Mouse (Mus musculus): ENCODE measurements at regions not wholly inside any gene's neighbourhood (a gene's known extent, or its start where the extent isn't known, plus 50 kb on each side); places are given as distances from the start of the nearest gene placed in this dataset.
A peak's percentile ranks its signal among the peaks of the same experiment; 100 is the strongest.

DNA sequence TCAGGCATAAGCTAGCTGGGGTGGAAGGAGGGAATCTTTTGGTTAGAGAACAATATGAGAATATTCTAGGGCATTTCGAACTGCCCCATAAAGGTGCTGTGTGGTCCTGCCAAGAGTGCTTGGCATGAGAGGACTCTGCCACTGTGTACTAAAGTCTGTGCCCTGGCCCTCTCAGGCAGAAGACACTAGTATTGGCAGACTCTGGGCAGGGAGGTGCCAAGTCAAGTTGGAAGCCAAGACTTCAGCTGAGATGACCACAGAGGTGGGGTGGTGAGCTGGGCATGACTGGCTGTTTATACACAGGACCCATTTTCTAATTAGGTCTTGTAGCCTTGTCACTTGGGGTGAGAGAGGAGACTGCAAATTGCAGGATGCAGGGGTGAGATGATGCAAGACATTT, 104.4 kb upstream of the Glra1 start:
- WGBS, result 73% methylated on average over 1 of the region's 1 CpGs
- no peaks in the 10 kb centered on the region for H3K36me3 ChIP-seq (ENCODE audit: control insufficient read depth, insufficient read depth, low read length)
- TF ChIP-seq CTCF (conservative IDR thresholded peaks at IDR 0.05; ENCODE audit: insufficient read depth, insufficient read length, low read depth, low read length), result no peak
- no peak for TF ChIP-seq POLR2A (IDR thresholded peaks at IDR 0.05; ENCODE audit: low read depth, low read length)
- peak; percentile 82 for DNase-seq
- no peak overlapping the region for H3K4me3 ChIP-seq (ENCODE audit: insufficient read depth, low read depth, low read length)
- no peak overlapping the region for H3K27ac ChIP-seq (ENCODE audit: insufficient read depth, low read depth, low read length)
- no peaks in the 10 kb centered on the region for H3K27me3 ChIP-seq (replicated peaks; ENCODE audit: control insufficient read depth, insufficient read depth, low read length)
- no peaks in the 10 kb centered on the region for H3K4me1 ChIP-seq (ENCODE audit: control insufficient read depth, insufficient read depth, low read length)

DNA sequence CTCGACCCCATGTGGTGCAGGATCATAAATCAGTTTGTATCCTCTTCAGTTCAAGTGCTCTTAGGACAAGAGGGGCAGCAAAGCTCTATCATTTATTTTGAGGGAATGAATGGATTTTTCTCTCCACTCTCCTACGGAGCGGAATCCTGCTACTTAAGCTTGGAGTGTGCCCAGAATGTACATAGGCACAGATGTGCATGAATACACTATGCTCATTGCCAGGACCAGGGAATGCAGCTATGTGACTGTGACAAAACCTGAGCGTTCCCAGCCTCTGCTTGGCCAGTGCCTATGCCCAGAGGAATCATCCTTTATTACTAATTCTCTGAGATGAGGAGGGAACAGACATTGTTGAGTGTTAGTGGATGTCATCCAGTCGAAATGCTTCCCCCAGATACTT, 99.5 kb upstream of the Glra1 start:
- TF ChIP-seq POLR2A (IDR thresholded peaks at IDR 0.05; ENCODE audit: low read depth, low read length) (no peak), CTCF (conservative IDR thresholded peaks at IDR 0.05; ENCODE audit: insufficient read depth, insufficient read length, low read depth, low read length) (no peak)
- no peak for DNase-seq
- WGBS, result 71% methylated on average over 5 of the region's 5 CpGs

DNA sequence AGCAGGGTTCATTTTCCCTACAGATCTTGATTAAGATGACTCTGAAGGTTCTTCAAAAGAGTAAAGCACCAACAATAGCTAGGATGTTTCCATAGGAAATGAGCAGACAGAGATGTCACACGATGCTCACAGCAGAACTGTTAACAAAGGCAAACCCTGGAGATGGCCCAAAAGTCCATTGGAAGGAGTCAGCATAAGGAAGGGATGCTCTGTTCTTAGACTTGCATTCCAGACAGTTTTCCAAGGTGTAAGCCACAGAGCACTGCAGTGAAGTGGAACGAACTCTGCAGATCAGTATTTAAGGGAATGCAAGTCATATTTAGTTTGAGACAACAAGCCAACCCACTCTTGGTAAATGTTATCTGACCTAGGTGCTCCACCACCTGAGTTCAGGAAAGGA, 93.9 kb upstream of the Glra1 start:
- peak; percentile 56 for DNase-seq
- Histone ChIP-seq H3K36me3 (ENCODE audit: control insufficient read depth, insufficient read depth, low read length) (no peaks in the 10 kb centered on the region), H3K4me3 (ENCODE audit: insufficient read depth, low read depth, low read length) (no peak overlapping the region), H3K4me1 (ENCODE audit: control insufficient read depth, insufficient read depth, low read length) (no peaks in the 10 kb centered on the region), H3K27ac (ENCODE audit: insufficient read depth, low read depth, low read length) (no peak overlapping the region), H3K27me3 (replicated peaks; ENCODE audit: control insufficient read depth, insufficient read depth, low read length) (no peaks in the 10 kb centered on the region)
- 74% methylated on average over 2 of the region's 2 CpGs for WGBS
- TF ChIP-seq CTCF (conservative IDR thresholded peaks at IDR 0.05; ENCODE audit: insufficient read depth, insufficient read length, low read depth, low read length) (no peak), POLR2A (IDR thresholded peaks at IDR 0.05; ENCODE audit: low read depth, low read length) (no peak)

More for the DNA sequence above, 99.5 kb upstream of the Glra1 start:
- no peaks in the 10 kb centered on the region for H3K4me1 ChIP-seq (ENCODE audit: control insufficient read depth, insufficient read depth, low read length)
- no peak overlapping the region for H3K27ac ChIP-seq (ENCODE audit: insufficient read depth, low read depth, low read length)
- no peaks in the 10 kb centered on the region for H3K36me3 ChIP-seq (ENCODE audit: control insufficient read depth, insufficient read depth, low read length)
- H3K4me3 ChIP-seq (ENCODE audit: insufficient read depth, low read depth, low read length), result no peak overlapping the region
- no peaks in the 10 kb centered on the region for H3K27me3 ChIP-seq (replicated peaks; ENCODE audit: control insufficient read depth, insufficient read depth, low read length)

DNA sequence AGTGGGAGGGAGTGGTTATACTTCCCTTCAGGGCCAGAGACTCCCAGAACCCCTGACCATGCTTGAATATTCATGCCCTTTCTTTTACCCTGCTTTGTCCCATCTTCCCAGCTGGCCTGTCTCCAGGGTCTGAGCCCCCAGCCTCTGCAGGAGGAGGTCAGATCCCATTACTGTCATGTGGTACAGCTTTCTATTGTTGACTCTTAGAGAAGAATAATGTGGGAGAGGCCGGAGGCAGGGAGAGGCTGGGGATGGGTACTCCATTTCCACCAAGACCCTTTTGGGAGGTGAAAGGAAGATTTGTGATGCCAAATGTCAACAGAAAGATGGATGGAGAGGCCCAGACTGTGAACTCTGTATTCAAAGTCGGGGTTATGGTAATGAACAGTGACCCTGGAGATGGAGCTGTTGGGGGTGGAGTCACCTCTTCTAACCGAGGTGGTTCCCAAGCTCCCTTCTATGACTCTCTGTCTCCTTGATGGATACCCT, 77.1 kb upstream of the Glra1 start:
- WGBS, result 10% methylated on average over 3 of the region's 3 CpGs
- no peak overlapping the region for H3K4me3 ChIP-seq (ENCODE audit: insufficient read depth, low read depth, low read length)
- H3K27ac ChIP-seq (ENCODE audit: insufficient read depth, low read depth, low read length), result no peak overlapping the region
- no peak for DNase-seq
- no peaks in the 10 kb centered on the region for H3K36me3 ChIP-seq (ENCODE audit: control insufficient read depth, insufficient read depth, low read length)
- no peaks in the 10 kb centered on the region for H3K4me1 ChIP-seq (ENCODE audit: control insufficient read depth, insufficient read depth, low read length)
- TF ChIP-seq CTCF (conservative IDR thresholded peaks at IDR 0.05; ENCODE audit: insufficient read depth, insufficient read length, low read depth, low read length) (no peak), POLR2A (IDR thresholded peaks at IDR 0.05; ENCODE audit: low read depth, low read length) (no peak)
- no peaks in the 10 kb centered on the region for H3K27me3 ChIP-seq (replicated peaks; ENCODE audit: control insufficient read depth, insufficient read depth, low read length)

DNA sequence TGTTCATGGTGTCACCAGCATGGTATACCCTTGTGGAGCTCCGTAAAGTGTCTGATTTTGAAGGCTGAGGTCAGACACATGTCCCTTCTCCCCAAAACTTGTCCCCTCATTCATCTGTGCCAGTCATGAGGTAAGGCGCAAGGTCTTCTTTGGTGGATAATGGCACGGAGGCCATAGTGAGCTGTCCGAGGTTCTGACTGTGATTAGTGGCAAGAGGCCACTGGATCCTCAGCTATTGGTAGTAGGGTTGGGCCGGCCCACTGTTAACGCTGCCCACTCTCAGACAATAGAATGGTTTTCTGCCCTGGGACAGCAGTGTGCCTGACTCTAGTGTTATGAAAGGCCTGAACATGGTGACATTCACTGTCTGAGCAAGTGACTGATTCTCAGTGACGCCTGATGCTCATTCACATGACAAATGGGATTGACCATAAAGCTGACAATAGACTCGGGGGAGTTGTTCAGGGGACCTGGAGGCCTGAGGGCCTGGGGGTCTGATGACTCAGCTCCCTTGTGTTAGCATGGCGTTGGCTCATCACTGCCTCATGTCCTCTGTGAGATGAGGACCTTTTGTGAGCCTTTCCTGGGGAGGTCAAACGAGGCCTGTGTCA, 74.5 kb upstream of the Glra1 start:
- no peak for TF ChIP-seq CTCF (conservative IDR thresholded peaks at IDR 0.05; ENCODE audit: insufficient read depth, insufficient read length, low read depth, low read length)
- TF ChIP-seq POLR2A (IDR thresholded peaks at IDR 0.05; ENCODE audit: low read depth, low read length), result no peak
- H3K4me3 ChIP-seq (ENCODE audit: insufficient read depth, low read depth, low read length), result no peak overlapping the region
- WGBS, result 22% methylated on average over 10 of the region's 10 CpGs
- peak; percentile 10 for DNase-seq
- no peak overlapping the region for H3K27ac ChIP-seq (ENCODE audit: insufficient read depth, low read depth, low read length)
- no peaks in the 10 kb centered on the region for H3K36me3 ChIP-seq (ENCODE audit: control insufficient read depth, insufficient read depth, low read length)
- H3K4me1 ChIP-seq (ENCODE audit: control insufficient read depth, insufficient read depth, low read length), result no peaks in the 10 kb centered on the region
- H3K27me3 ChIP-seq (replicated peaks; ENCODE audit: control insufficient read depth, insufficient read depth, low read length), result no peaks in the 10 kb centered on the region

DNA sequence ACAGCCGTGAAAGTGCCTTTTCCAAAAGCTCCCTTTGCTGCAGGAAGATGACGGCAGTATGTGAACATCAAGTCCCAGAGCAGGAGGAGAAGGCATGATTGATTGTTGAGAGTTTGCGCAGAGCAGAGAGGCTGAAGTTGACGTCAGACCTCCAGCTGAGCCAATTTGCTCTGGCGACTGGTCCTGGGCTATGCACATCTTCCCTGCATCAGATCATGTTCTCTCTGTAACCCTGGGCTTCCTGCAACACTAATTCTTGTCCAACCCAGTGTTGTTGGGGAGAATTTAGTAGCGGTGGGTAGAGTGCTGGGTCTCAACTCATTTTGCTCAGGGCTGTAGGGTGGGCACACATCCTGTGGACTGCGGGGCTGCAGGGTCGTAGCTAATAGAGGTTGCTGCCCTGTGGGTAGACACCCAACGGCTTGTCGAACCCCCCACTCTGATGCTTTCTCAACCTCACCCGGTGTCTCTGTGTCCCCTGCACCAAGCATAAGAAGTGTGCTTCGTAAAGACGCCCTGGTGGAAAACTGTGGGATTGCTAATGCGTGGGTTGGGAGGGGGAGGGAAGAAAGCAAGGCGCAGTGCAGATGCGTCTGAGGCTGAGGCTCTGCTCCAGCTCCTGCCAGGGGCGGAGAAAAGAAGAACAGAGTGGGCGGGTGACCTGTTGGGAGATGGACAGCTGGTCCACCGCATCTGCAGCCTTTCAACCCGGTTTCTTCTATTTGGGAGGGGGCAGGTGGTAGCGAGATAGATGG, 73.4 kb upstream of the Glra1 start:
- DNase-seq, result no peak
- Histone ChIP-seq H3K27me3 (replicated peaks; ENCODE audit: control insufficient read depth, insufficient read depth, low read length) (no peaks in the 10 kb centered on the region), H3K36me3 (ENCODE audit: control insufficient read depth, insufficient read depth, low read length) (no peaks in the 10 kb centered on the region), H3K27ac (ENCODE audit: insufficient read depth, low read depth, low read length) (no peak overlapping the region), H3K4me3 (ENCODE audit: insufficient read depth, low read depth, low read length) (no peak overlapping the region), H3K4me1 (ENCODE audit: control insufficient read depth, insufficient read depth, low read length) (no peaks in the 10 kb centered on the region)
- WGBS, result 81% methylated on average over 21 of the region's 21 CpGs
- TF ChIP-seq CTCF (conservative IDR thresholded peaks at IDR 0.05; ENCODE audit: insufficient read depth, insufficient read length, low read depth, low read length), result no peak
- no peak for TF ChIP-seq POLR2A (IDR thresholded peaks at IDR 0.05; ENCODE audit: low read depth, low read length)

DNA sequence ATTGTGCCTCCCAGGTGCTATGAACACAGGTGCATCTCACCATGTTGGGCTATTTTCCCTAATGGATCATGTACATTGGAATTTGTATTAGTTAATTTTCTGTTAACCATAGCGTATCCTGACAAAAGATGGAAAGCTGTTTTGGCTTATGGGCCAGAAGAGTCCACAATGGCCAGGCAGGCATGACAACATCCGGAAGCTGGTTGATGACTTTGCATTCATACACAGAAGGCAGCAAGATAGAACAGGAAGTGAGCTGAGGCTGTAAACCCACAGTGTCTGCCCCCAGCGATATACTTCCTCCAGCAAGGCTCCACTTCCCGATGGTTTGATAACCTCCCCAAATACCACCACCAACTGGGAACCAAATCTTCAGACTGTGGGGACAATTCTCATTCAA, 55.1 kb upstream of the Glra1 start:
- Histone ChIP-seq H3K4me3 (ENCODE audit: insufficient read depth, low read depth, low read length) (no peak overlapping the region), H3K27me3 (replicated peaks; ENCODE audit: control insufficient read depth, insufficient read depth, low read length) (no peaks in the 10 kb centered on the region), H3K36me3 (ENCODE audit: control insufficient read depth, insufficient read depth, low read length) (no peaks in the 10 kb centered on the region), H3K4me1 (ENCODE audit: control insufficient read depth, insufficient read depth, low read length) (no peaks in the 10 kb centered on the region), H3K27ac (ENCODE audit: insufficient read depth, low read depth, low read length) (no peak overlapping the region)
- WGBS, result 83% methylated on average over 4 of the region's 4 CpGs
- no peak for DNase-seq
- TF ChIP-seq CTCF (conservative IDR thresholded peaks at IDR 0.05; ENCODE audit: insufficient read depth, insufficient read length, low read depth, low read length) (no peak), POLR2A (IDR thresholded peaks at IDR 0.05; ENCODE audit: low read depth, low read length) (no peak)
